Mouse (Mus musculus) T-helper 17 cell (primary cell): ENCODE measurements around the gene Fat1.

ENCODE experiments used
- in situ Hi-C, 2 experiments: fragments of 300-600 bp; cut with MboI, MseI; formaldehyde crosslinking; loops; 1 replicate in 1 of 2; 2 replicates in 1 of 2; pipeline ENCODE4 v1.15.1; 2025; ENCODE audit warnings: high pct_unique_total_duplicates in 2 of 2

Fat1 gene

GRCm38 (mm10) chr8:44934850-44935497 is at the start of gene Fat1:
Gene Fat1 (plus strand): TSS chr8:44935447.
- in situ Hi-C loops, result no loop called here

- in situ Hi-C loops, result no loop called here
Measured at GRCm38 (mm10) chr8:44894626-44895025, 40.6 kb upstream of the Fat1 start.

- in situ Hi-C loops, result no loop called here
Measured at GRCm38 (mm10) chr8:44899575-44899991, 35.7 kb upstream of the Fat1 start.

GRCm38 (mm10) chr8:44911126-44911903 is 23.9 kb upstream of the Fat1 start:
- in situ Hi-C loops, result no loop called here

- in situ Hi-C loops, result no loop called here
Measured at GRCm38 (mm10) chr8:44919487-44920082, 15.7 kb upstream of the Fat1 start.

- in situ Hi-C loops, result no loop called here
Measured at GRCm38 (mm10) chr8:44920379-44921032, 14.7 kb upstream of the Fat1 start.

GRCm38 (mm10) chr8:44924995-44925394 is 10.3 kb upstream of the Fat1 start:
- in situ Hi-C loops, result no loop called here

- in situ Hi-C loops, result no loop called here
Measured at GRCm38 (mm10) chr8:44930058-44930457, 5.2 kb upstream of the Fat1 start.

GRCm38 (mm10) chr8:44932546-44933342 is 2.5 kb upstream of the Fat1 start:
- in situ Hi-C loops, result no loop called here

- in situ Hi-C loops, result no loop called here
Measured at GRCm38 (mm10) chr8:44933478-44933877, 1.8 kb upstream of the Fat1 start.

GRCm38 (mm10) chr8:44934416-44934815 is 831 bp upstream of the Fat1 start:
- in situ Hi-C loops, result no loop called here

GRCm38 (mm10) chr8:44935741-44936140 is 494 bp downstream of the Fat1 start:
- in situ Hi-C loops, result no loop called here

GRCm38 (mm10) chr8:44936481-44936961 is 1.3 kb downstream of the Fat1 start:
- in situ Hi-C loops, result no loop called here

GRCm38 (mm10) chr8:44937141-44937825 is 2.0 kb downstream of the Fat1 start:
- in situ Hi-C loops, result no loop called here

- in situ Hi-C loops, result no loop called here
Measured at GRCm38 (mm10) chr8:44937905-44938642, 2.8 kb downstream of the Fat1 start.

GRCm38 (mm10) chr8:44938643-44938979 is 3.4 kb downstream of the Fat1 start:
- in situ Hi-C loops, result no loop called here

- in situ Hi-C loops, result loop anchor here in 1 of 2 experiments (5.0 kb wide), 1 partner anchor 637 kb away; no protein-coding TSS in a partner anchor
Measured at GRCm38 (mm10) chr8:44945577-44945976, 10.3 kb downstream of the Fat1 start.

GRCm38 (mm10) chr8:44948597-44948996 is 13.3 kb downstream of the Fat1 start:
- in situ Hi-C loops, result loop anchor here in 1 of 2 experiments (5.0 kb wide), 1 partner anchor 634 kb away; no protein-coding TSS in a partner anchor

- in situ Hi-C loops, result no loop called here
Measured at GRCm38 (mm10) chr8:44960455-44960854, 25.2 kb downstream of the Fat1 start.

GRCm38 (mm10) chr8:44960906-44961305 is 25.7 kb downstream of the Fat1 start:
- in situ Hi-C loops, result no loop called here
